ENCODE assay signal across 1 mouse cellular context in the genomic region with DNA sequence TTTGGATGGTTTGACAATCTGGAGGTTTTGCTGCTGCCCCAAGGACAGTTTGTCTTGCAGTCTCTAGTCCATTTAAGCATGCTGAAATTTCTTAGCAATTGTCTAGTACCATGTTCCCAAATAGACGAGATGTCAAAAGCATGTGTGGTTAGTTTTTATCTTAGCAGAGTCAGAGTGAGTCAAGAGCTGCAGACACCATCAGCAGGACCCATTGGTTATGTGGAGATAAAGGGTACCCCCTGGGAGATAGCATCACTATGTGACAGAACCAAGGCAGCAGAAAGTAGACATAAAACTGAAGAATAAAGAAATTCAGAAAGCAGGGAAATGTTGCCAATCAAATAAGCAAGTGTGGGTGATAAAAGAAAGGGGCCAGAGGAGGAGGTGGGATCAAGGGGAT.
A peak's percentile ranks its signal among the peaks of the same experiment; 100 is the strongest.
TF ChIP-seq lines count a peak whose summit lies in the region.

No protein-coding gene starts in this region.

TF ChIP-seq in MEL, 35 proteins besides CTCF, POLR2A, EP300 and RAD21 (continued from another document):
- TF ChIP-seq GATA1 (IDR thresholded peaks at IDR 0.05; ENCODE audit: low read depth, low read length) = peak; percentile 72
- TF ChIP-seq MYB (IDR thresholded peaks at IDR 0.05; ENCODE audit: low read depth, low read length) = no peak
- no peak for TF ChIP-seq ELF1 (IDR thresholded peaks at IDR 0.05; ENCODE audit: low read depth, low read length)
- no peak for TF ChIP-seq UBTF (IDR thresholded peaks at IDR 0.05; ENCODE audit: borderline replicate concordance, insufficient read depth, low read depth, low read length)
- TF ChIP-seq HCFC1 (IDR thresholded peaks at IDR 0.05; ENCODE audit: low read depth, low read length) = no peak
- peak; percentile 59 for TF ChIP-seq TCF12 (IDR thresholded peaks at IDR 0.05; ENCODE audit: low read depth, low read length)
- no peak for TF ChIP-seq NRF1 (IDR thresholded peaks at IDR 0.05; ENCODE audit: insufficient read depth, low read depth, low read length, poor library complexity, severe bottlenecking)
- no peak for TF ChIP-seq JUND (IDR thresholded peaks at IDR 0.05; ENCODE audit: low read depth, low read length)
- TF ChIP-seq TBP (IDR thresholded peaks at IDR 0.05; ENCODE audit: low read depth, low read length) = no peak
- no peak for TF ChIP-seq MEF2A (IDR thresholded peaks at IDR 0.05; ENCODE audit: extremely low read depth, insufficient replicate concordance, low read depth, low read length, poor library complexity, severe bottlenecking)
- TF ChIP-seq MXI1 (IDR thresholded peaks at IDR 0.05; ENCODE audit: low read depth, low read length) = peak; percentile 54; the same call in 1 of the 2 replicates
- TF ChIP-seq KAT2A (conservative IDR thresholded peaks at IDR 0.05; ENCODE audit: low read depth, low read length) = no peak
- no peak for TF ChIP-seq ZKSCAN1 (IDR thresholded peaks at IDR 0.05; ENCODE audit: low read depth, low read length)
- no peak for TF ChIP-seq CHD1 (IDR thresholded peaks at IDR 0.05; ENCODE audit: low read depth, low read length)
- no peak for TF ChIP-seq NELFE (IDR thresholded peaks at IDR 0.05; ENCODE audit: low read depth, low read length)
TF ChIP-seq in MEL: peak in this region for 5.
